ENCODE assay signal across 8 mouse cellular contexts in the genomic region with DNA sequence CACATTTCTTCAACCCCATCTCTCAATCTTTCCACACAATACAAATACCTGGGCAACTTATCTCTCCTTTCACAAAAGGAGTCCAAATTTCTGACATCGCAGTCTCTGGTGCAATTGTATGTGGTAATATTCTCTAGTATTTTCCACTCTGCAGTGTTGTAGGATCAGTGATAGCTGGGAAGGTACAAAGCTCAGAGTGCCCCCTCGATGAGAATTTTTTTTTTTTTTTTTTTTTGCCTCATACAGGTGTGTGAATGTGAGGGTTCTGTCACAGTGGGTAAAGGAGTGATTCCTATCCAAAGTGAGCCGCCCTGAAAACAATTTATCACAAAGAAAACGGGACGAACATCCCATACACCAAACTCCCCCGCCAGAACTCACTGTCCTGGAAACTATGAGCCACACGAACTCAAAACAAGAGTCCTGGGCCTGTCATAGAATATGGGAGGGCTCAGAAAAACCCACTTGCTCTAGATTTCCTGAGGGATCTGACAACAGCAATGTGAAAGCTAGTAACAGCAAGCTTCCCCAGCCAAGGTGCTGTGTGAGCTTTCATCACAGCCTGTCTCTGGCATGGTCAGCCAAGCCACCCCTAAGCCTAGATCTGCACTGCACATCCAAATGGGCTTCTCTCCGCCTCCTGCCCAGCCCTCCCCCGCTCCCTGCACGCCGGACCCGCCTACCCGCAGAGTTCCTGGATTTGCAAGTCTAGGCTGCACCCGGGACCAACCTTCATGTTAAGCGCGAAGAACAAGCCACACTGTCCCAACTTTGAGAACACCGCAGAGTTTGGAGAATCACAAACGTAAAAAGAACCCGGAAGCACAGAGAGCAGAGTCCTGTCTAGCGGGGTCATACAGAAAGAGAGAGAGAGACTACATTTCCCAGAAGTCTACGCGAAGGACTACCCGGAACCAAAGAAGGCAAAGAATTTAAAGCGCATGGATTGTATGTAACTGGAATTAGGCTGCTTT. TPM values are rescaled to one million over a fixed set of nuclear protein-coding genes. Genes with fewer than 3 reads are reported as not detected.
DNase-seq lines count a peak whose midpoint lies in the region; ATAC-seq and TF ChIP-seq lines count a peak whose summit lies in the region.

A gene (minus strand): TSS at position 896 of the 974 bp plus-strand sequence.

- no peak for TF ChIP-seq POLR2A in bone marrow macrophage, adult 2 months (IDR thresholded peaks at IDR 0.05; ENCODE audit: borderline replicate concordance, low read depth, low read length)
- TF ChIP-seq POLR2A in embryonic fibroblast, embryonic 13.5 days (IDR thresholded peaks at IDR 0.05; ENCODE audit: low read depth, low read length) = peak; percentile 75
- no peak for TF ChIP-seq POLR2A in limb, embryonic 14.5 days (IDR thresholded peaks at IDR 0.05; ENCODE audit: borderline replicate concordance, extremely low read depth, insufficient read depth, insufficient read length)

- H3K9ac ChIP-seq in kidney, embryonic 14.5 days (ENCODE audit: low read depth, low read length) = peak within 1 kb of the TSS; percentile 61
- H3K9ac ChIP-seq in limb, embryonic 14.5 days (ENCODE audit: low read depth, low read length, severe bottlenecking) = peak within 1 kb of the TSS; percentile 64
- H3K9ac ChIP-seq in midbrain, embryonic 16.5 days (ENCODE audit: low read depth, low read length) = peak within 1 kb of the TSS; percentile 49

- H3K9me3 ChIP-seq in kidney, embryonic 14.5 days (ENCODE audit: control insufficient read depth, low read length) = no peaks in the 10 kb centered on the region
- H3K9me3 ChIP-seq in limb, embryonic 14.5 days (ENCODE audit: control insufficient read depth, low read length) = no peaks in the 10 kb centered on the region
- no peaks in the 10 kb centered on the region for H3K9me3 ChIP-seq in midbrain, embryonic 16.5 days (replicated peaks; ENCODE audit: control insufficient read depth, low read length, poor library complexity, severe bottlenecking)

- H3K36me3 ChIP-seq in kidney, embryonic 14.5 days (ENCODE audit: control insufficient read depth, insufficient read depth, low read length) = no peaks in the 10 kb centered on the region
- H3K36me3 ChIP-seq in limb, embryonic 14.5 days (ENCODE audit: control insufficient read depth, insufficient read depth, low read length) = no peaks in the 10 kb centered on the region; the same call in 1 of the 2 replicates
- H3K36me3 ChIP-seq in midbrain, embryonic 16.5 days (ENCODE audit: control insufficient read depth, insufficient read depth, low read length) = peaks cover 6% of the 10 kb centered on the region

- TF ChIP-seq CTCF in bone marrow macrophage, adult 2 months (IDR thresholded peaks at IDR 0.05; ENCODE audit: low read depth, low read length) = no peak
- no peak for TF ChIP-seq CTCF in embryonic fibroblast, embryonic 13.5 days (IDR thresholded peaks at IDR 0.05; ENCODE audit: borderline replicate concordance, insufficient read depth, low read length)

- peak within 1 kb of the TSS; percentile 90 for H3K27ac ChIP-seq in bone marrow macrophage, adult 2 months (ENCODE audit: insufficient read depth, low read depth, low read length)
- peak within 1 kb of the TSS; percentile 77 for H3K27ac ChIP-seq in embryonic fibroblast, embryonic 13.5 days (ENCODE audit: insufficient read depth, low read length)
- peak within 1 kb of the TSS; percentile 76; the same call in 1 of the 2 replicates for H3K27ac ChIP-seq in kidney, embryonic 14.5 days (ENCODE audit: low read depth, low read length)
- H3K27ac ChIP-seq in limb, embryonic 14.5 days (replicated peaks; ENCODE audit: low read depth, low read length) = peak within 1 kb of the TSS; percentile 72
- peak within 1 kb of the TSS; percentile 79 for H3K27ac ChIP-seq in midbrain, embryonic 16.5 days (ENCODE audit: low read length)

- WGBS in kidney, embryonic 14.5 days = 6% methylated on average over 24 of the region's 24 CpGs
- WGBS in limb, embryonic 14.5 days = 7% methylated on average over 24 of the region's 24 CpGs
- WGBS in midbrain, embryonic 16.5 days = 8% methylated on average over 24 of the region's 24 CpGs

- H3K27me3 ChIP-seq in kidney, embryonic 14.5 days (ENCODE audit: control insufficient read depth, insufficient read depth, low read length) = no peaks in the 10 kb centered on the region
- H3K27me3 ChIP-seq in limb, embryonic 14.5 days (ENCODE audit: control insufficient read depth, insufficient read depth, low read length) = no peaks in the 10 kb centered on the region
- H3K27me3 ChIP-seq in midbrain, embryonic 16.5 days (ENCODE audit: control insufficient read depth, insufficient read depth, low read depth, low read length) = no peaks in the 10 kb centered on the region

- peak within 1 kb of the TSS; percentile 41 for H3K4me2 ChIP-seq in kidney, embryonic 14.5 days (replicated peaks; ENCODE audit: low read depth, low read length)
- H3K4me2 ChIP-seq in limb, embryonic 14.5 days (replicated peaks; ENCODE audit: low read depth, low read length, severe bottlenecking) = peak within 1 kb of the TSS; percentile 50
- H3K4me2 ChIP-seq in midbrain, embryonic 16.5 days (ENCODE audit: low read length) = peak within 1 kb of the TSS; percentile 47

- peak; percentile 52 to 60 for DNase-seq in B cell, adult 2 months
- DNase-seq in heart, adult 9 months (ENCODE audit: low spot score in 2 of 2) = peak; percentile 53 to 60
- peak; percentile 82 for DNase-seq in limb, embryonic 14.5 days (ENCODE audit: low spot score)
- DNase-seq in spleen, postnatal 10 days (ENCODE audit: low spot score in 2 of 2) = peak; percentile 41 to 57

- H3K4me3 ChIP-seq in bone marrow macrophage, adult 2 months (ENCODE audit: insufficient read depth, low read length) = peak within 1 kb of the TSS; percentile 83
- peak within 1 kb of the TSS; percentile 66 for H3K4me3 ChIP-seq in embryonic fibroblast, embryonic 13.5 days (ENCODE audit: insufficient read depth, low read length)
- peak within 1 kb of the TSS; percentile 71 for H3K4me3 ChIP-seq in kidney, embryonic 14.5 days (ENCODE audit: low read length)
- H3K4me3 ChIP-seq in limb, embryonic 14.5 days (replicated peaks; ENCODE audit: low read length) = peak within 1 kb of the TSS; percentile 67
- peak within 1 kb of the TSS; percentile 77 for H3K4me3 ChIP-seq in midbrain, embryonic 16.5 days (ENCODE audit: low read depth, low read length)

- H3K4me1 ChIP-seq in bone marrow macrophage, adult 2 months (ENCODE audit: control insufficient read depth, insufficient read depth, low read length) = peaks cover 5% of the 10 kb centered on the region; the same call in 1 of the 2 replicates
- H3K4me1 ChIP-seq in embryonic fibroblast, embryonic 13.5 days (ENCODE audit: control insufficient read depth, insufficient read depth, low read length) = no peaks in the 10 kb centered on the region
- no peaks in the 10 kb centered on the region for H3K4me1 ChIP-seq in kidney, embryonic 14.5 days (ENCODE audit: control insufficient read depth, insufficient read depth, low read length)
- H3K4me1 ChIP-seq in limb, embryonic 14.5 days (ENCODE audit: control insufficient read depth, insufficient read depth, low read length) = 0 out of 2 replicates have a peak, but pooled peaks cover 3% of the 10 kb centered on the region
- peaks cover 9% of the 10 kb centered on the region for H3K4me1 ChIP-seq in midbrain, embryonic 16.5 days (ENCODE audit: control insufficient read depth, insufficient read depth, low read length)

- peak; percentile 97 for ATAC-seq in kidney, embryonic 14.5 days (ENCODE audit: low FRiP score, low TSS enrichment)
- peak; percentile 95 for ATAC-seq in limb, embryonic 14.5 days (ENCODE audit: low FRiP score, low read depth)
- ATAC-seq in midbrain, embryonic 16.5 days = peak; percentile 97

RNA-seq across cellular contexts. Expression of the gene that starts here (rescaled TPM):
- polyA plus RNA-seq in bone marrow macrophage, adult 2 months (2012; ENCODE audit: insufficient read depth, insufficient read length, missing spikeins) = 4.3 and 6.0 TPM in 2 replicates
- polyA plus RNA-seq in embryonic fibroblast, embryonic 13.5 days (2011; ENCODE audit: insufficient read length, low read depth, missing spikeins) = 3.6 and 4.2 TPM in 2 replicates
- 7.1 and 7.6 TPM in 2 replicates for polyA plus RNA-seq in kidney, embryonic 14.5 days (2014; fragmentation: Nextera tagmentation; extraction: Ambion mirVana)
- 2.9 and 3.8 TPM in 2 replicates for polyA plus RNA-seq in limb, embryonic 14.5 days (2012; rRNA removed)
- 3.8 and 6.3 TPM in 2 replicates for polyA plus RNA-seq in limb, embryonic 14.5 days (2014; fragmentation: Nextera tagmentation; extraction: Ambion mirVana)
- polyA plus RNA-seq in midbrain, embryonic 16.5 days (2015; fragmentation: Nextera tagmentation; extraction: Ambion mirVana) = 8.5 and 8.9 TPM in 2 replicates

Comparison
In these comparisons a context has a peak if more than half of its experiments do, and no peak if none do; other contexts are left out.
1. Peak in every context shown above with its lines: DNase-seq, ATAC-seq, H3K4me3 ChIP-seq and H3K27ac ChIP-seq.